Mouse (Mus musculus) skeletal muscle tissue, postnatal 0 days (tissue): ENCODE measurements around the gene Rabggtb. TPM values are rescaled to one million over a fixed set of nuclear protein-coding genes. Genes with fewer than 3 reads are reported as not detected.

Experiments used
- polyA plus RNA-seq: library from polyadenylated mRNA; unstranded; fragments of >200 nt; fragmentation: Nextera tagmentation; extraction: Ambion mirVana; gene quantifications from 2 replicates; pipeline ENCODE4 v1.2.1, GENCODE M21; 2015

The Rabggtb gene
- polyA plus RNA-seq = 40.4 and 44.1 TPM in 2 replicates

DNA sequence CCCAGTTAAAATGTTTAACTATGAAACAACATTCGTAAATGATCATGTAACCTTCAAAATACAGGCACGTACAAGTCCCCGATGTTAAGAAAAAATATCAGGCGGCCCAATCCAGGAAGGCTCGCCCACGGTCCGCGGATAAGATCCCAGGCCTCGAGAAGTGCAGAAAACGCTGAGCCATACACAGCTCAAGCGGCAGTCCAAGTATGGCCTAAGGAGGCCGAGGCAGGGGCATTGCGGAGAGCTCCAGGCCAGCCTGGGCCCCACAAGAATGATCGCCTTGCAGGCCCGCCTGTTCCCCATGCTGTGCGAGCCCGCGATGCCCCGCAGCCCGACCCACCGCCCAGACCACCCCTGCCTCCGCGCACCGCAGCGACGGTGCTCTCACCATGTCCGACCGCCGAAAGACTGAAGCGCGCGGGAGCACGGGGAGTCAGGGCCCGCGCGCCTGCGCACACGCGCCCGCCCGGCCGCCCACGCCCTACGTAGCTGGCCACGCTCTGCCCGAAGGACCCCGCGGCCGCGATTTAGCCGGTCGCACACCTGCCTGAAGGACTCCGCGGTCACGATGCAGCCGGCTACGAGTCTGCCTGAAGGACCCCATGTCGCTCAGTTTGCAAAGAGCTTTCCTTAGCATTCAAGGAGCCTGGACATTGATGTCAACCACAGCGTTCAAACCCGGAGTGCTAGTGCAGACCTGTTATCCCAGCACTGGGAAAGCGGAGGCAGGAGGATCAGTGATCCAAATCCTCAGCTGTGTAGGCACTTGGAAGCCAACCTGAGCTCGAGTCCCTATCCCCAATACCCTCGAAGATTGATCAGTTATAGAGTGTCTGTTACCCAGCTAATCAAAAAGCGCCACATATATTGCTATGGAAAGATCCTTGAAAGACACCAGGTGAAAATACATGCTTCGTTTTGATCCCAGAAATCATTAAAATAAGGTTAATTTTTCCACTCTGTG, at the start of gene Rabggtb:
Gene Rabggtb, minus strand, starts transcription at position 464 of the 964 bp plus-strand sequence.

DNA sequence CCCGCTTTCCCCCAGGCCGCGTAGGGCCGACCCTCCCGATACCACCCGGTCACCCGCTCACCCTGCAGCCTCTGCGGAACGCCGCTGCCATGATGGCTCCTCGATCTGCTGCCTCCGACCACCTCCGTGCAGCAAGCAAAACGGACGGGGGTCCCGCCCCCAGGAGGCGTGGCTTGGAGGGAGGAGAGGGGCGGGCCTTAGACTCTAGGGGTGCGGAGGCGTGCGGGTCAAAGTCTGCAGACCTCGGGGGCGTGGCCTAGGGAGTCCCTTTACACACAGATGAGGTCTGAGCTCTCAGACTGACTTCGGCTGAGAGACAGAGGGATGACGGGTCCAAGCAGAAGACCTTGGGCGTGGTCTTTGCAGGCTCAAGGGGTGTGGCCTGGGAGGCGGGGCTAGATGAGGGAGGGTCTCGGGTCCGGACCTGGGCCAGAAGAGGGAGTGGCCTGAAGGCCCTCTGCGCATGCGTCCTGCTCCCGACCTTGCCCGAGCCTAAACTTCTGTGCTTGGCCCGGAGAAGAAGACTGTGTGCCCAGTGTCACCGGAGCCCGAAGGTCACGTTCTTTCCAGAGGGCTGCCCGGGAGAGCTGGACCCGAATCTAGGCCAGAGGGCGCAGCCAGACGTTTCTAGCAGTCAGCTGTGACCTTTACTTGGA, 31.7 kb upstream of the Rabggtb start, which contains the start of gene Acadm:
Gene Acadm, minus strand, starts transcription at position 298 of the 656 bp plus-strand sequence.

DNA sequence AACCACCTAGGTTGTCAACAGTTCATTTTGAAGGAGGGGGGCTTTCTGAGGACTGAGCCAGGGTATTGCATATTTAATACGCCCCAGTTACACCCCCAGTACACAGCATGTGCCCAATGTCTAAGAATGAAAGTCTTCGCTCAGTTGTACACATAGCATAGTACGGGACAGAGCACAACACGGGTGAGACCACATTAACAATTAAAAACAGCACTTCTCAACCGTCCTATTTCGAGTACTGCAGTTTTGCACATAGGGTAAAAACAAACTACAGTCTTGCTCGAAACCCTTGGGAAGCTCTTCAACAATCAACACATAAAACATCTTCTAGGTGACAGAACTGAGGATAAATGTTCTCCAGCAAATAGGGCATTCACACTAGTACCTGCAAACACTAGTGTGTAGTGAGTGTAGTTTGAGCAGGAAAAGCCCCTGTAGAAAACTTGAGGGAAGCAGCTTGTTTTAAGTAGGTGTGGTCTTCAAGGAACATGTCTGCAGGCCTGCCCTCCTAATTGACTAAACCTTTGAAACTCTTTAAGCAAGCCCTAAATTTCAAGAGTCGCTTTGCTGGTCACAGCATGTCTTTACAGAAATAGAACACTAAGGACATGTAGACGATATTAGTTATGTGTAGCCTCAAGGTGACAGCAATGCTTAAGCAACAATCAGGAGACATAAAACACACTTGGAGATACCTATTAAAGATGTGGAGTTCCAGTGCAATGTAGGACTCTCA, 6.5 kb downstream of the Rabggtb start, which contains the start of gene Msh4:
Gene Msh4, minus strand, starts transcription at position 3 of the 736 bp plus-strand sequence.

Other genes starting within 250 kb of the Rabggtb start
- 4.9 and 5.0 TPM in 2 replicates for gene St6galnac3, start 187.8 kb downstream of the Rabggtb start, polyA plus RNA-seq
- 0.16 TPM in 1 of 2 replicates, not detected in the other for gene Asb17, start 68.8 kb downstream of the Rabggtb start, polyA plus RNA-seq
- gene Msh4, start 6.9 kb downstream of the Rabggtb start, polyA plus RNA-seq = 0.05 TPM in 2 replicates
- 274 and 323 TPM in 2 replicates for gene Acadm, start 31.6 kb upstream of the Rabggtb start, polyA plus RNA-seq
- gene Slc44a5, start 60.4 kb upstream of the Rabggtb start, polyA plus RNA-seq = 0.32 and 0.39 TPM in 2 replicates